Mouse (Mus musculus) myocyte (in vitro differentiated cells): ENCODE data around the gene Chrm4. TPM values are rescaled to one million over a fixed set of nuclear protein-coding genes. Genes with fewer than 3 reads are reported as not detected.
A peak's percentile ranks its signal among the peaks of the same experiment; 100 is the strongest.

Experiments
- H3K27me3 ChIP-seq: one replicate; pipeline ENCODE4 v1.6.1; 2011; ENCODE audit not compliant: control insufficient read depth, insufficient read depth, insufficient read length
- H3K36me3 ChIP-seq: one replicate; pipeline ENCODE4 v1.6.1; 2011; ENCODE audit not compliant: control insufficient read depth, insufficient read depth
- H3K4me2 ChIP-seq: one replicate; pipeline ENCODE4 v1.6.1; 2011; ENCODE audit warnings: low read depth, control low read depth
- H3K4me3 ChIP-seq: one replicate; pipeline ENCODE4 v1.5.1; 2011; ENCODE audit warnings: mild to moderate bottlenecking, control low read depth, moderate library complexity
- H3K79me2 ChIP-seq: one replicate; pipeline ENCODE4 v1.6.1; 2011; ENCODE audit not compliant: control insufficient read depth, insufficient read depth
- H3ac ChIP-seq: one replicate; pipeline ENCODE4 v1.6.1; 2011; ENCODE audit not compliant: control insufficient read depth, insufficient read length
- CEBPB ChIP-seq: IDR thresholded peaks from 2 replicates; pipeline ENCODE4 v1.6.1; 2011; ENCODE audit warnings: mild to moderate bottlenecking, moderate library complexity; ENCODE audit not compliant: poor library complexity, insufficient read depth, severe bottlenecking
- E2F4 ChIP-seq: IDR thresholded peaks from one replicate; pipeline ENCODE4 v1.6.1; 2011; ENCODE audit warnings: mild to moderate bottlenecking, control low read depth, moderate library complexity; ENCODE audit not compliant: insufficient read depth
- MAX ChIP-seq: IDR thresholded peaks from one replicate; pipeline ENCODE4 v1.6.1; 2011; ENCODE audit warnings: low read depth, mild to moderate bottlenecking, control low read depth
- MYOD1 ChIP-seq, 3 experiments: IDR thresholded peaks; one replicate each; pipeline ENCODE4 v1.6.1; 2011; ENCODE audit warnings: control low read depth in 2 of 3, low read depth in 2 of 3, mild to moderate bottlenecking in 2 of 3, moderate library complexity in 1 of 3; ENCODE audit not compliant: insufficient read length in 2 of 3, control insufficient read depth in 1 of 3
- MYOG ChIP-seq, 3 experiments: IDR thresholded peaks; one replicate each; pipeline ENCODE4 v1.6.1; 2011; ENCODE audit warnings: control low read depth in 2 of 3, low read depth in 2 of 3, mild to moderate bottlenecking in 2 of 3; ENCODE audit not compliant: insufficient read length in 2 of 3, control insufficient read depth in 1 of 3, insufficient read depth in 1 of 3
- POLR2A ChIP-seq: IDR thresholded peaks from one replicate; pipeline ENCODE4 v1.6.1; 2011; ENCODE audit warnings: low read depth, mild to moderate bottlenecking, control low read depth, moderate library complexity; ENCODE audit not compliant: insufficient read length
- POLR2AphosphoS2 ChIP-seq: IDR thresholded peaks from one replicate; pipeline ENCODE4 v1.6.1; 2011; ENCODE audit warnings: low read depth, control low read depth; ENCODE audit not compliant: insufficient read length
- REST ChIP-seq: IDR thresholded peaks from one replicate; pipeline ENCODE4 v1.6.1; 2011; ENCODE audit warnings: mild to moderate bottlenecking, control low read depth, moderate library complexity; ENCODE audit not compliant: insufficient read depth, insufficient read length
- SRF ChIP-seq: IDR thresholded peaks from one replicate; pipeline ENCODE4 v1.6.1; 2011; ENCODE audit warnings: low read depth; ENCODE audit not compliant: control insufficient read depth, insufficient read length
- TCF12 ChIP-seq: IDR thresholded peaks from one replicate; pipeline ENCODE4 v1.6.1; 2011; ENCODE audit warnings: mild to moderate bottlenecking, control low read depth; ENCODE audit not compliant: poor library complexity, insufficient read depth, severe bottlenecking
- TCF3 ChIP-seq: IDR thresholded peaks from one replicate; pipeline ENCODE4 v1.6.1; 2011; ENCODE audit warnings: low read depth, control low read depth; ENCODE audit not compliant: insufficient read length
- USF1 ChIP-seq: IDR thresholded peaks from one replicate; pipeline ENCODE4 v1.6.1; 2011; ENCODE audit warnings: low read depth, mild to moderate bottlenecking, control low read depth, moderate library complexity
- polyA plus RNA-seq: library from polyadenylated mRNA; unstranded; fragments of >200 nt; fragmentation: generic; extraction: Trizol; gene quantifications from one replicate; pipeline ENCODE4 v1.2.1, GENCODE M21; 2012; ENCODE audit warnings: missing spikeins

Chrm4 gene
- polyA plus RNA-seq, 1 experiment: 0.64 TPM

- Histone ChIP-seq H3K4me3 (peak overlapping the region; percentile 19), H3K79me2 (peaks cover 43% of the 10 kb centered on the region), H3K36me3 (no peaks in the 10 kb centered on the region), H3K4me2 (peak overlapping the region; percentile 73), H3ac (no peak overlapping the region), H3K27me3 (no peaks in the 10 kb centered on the region)
- TF ChIP-seq MYOD1 (IDR thresholded peaks at IDR 0.05; ENCODE audit: control insufficient read depth in 1 of 3, insufficient read length in 2 of 3, low read depth in 2 of 3) (peak in 1 of 3 experiments; percentile 57), REST (no peak), MAX (no peak), USF1 (no peak), TCF12 (no peak), TCF3 (no peak), CEBPB (0 out of 2 replicates have a peak, but pooled peaks have one; percentile 19), E2F4 (no peak), MYOG (IDR thresholded peaks at IDR 0.05; ENCODE audit: control insufficient read depth in 1 of 3, insufficient read depth in 1 of 3, insufficient read length in 2 of 3, low read depth in 2 of 3) (no peak), SRF (no peak), POLR2A (peak; percentile 36), POLR2AphosphoS2 (no peak)
Observed at GRCm38 (mm10) chr2:91950275-91951085, 23.4 kb downstream of the Chrm4 start.

- Histone ChIP-seq H3K27me3 (no peaks in the 10 kb centered on the region), H3K79me2 (peaks cover 48% of the 10 kb centered on the region), H3ac (no peak overlapping the region), H3K36me3 (no peaks in the 10 kb centered on the region), H3K4me2 (peak overlapping the region; percentile 32), H3K4me3 (no peak overlapping the region)
- TF ChIP-seq POLR2A: no peak
- no peak for TF ChIP-seq USF1
- TF ChIP-seq E2F4: no peak
- TF ChIP-seq MYOG (IDR thresholded peaks at IDR 0.05; ENCODE audit: control insufficient read depth in 1 of 3, insufficient read depth in 1 of 3, insufficient read length in 2 of 3, low read depth in 2 of 3): no peak
- TF ChIP-seq POLR2AphosphoS2: no peak
- no peak for TF ChIP-seq TCF3
- no peak for TF ChIP-seq SRF
- no peak for TF ChIP-seq TCF12
- TF ChIP-seq CEBPB: no peak
- TF ChIP-seq MYOD1 (IDR thresholded peaks at IDR 0.05; ENCODE audit: control insufficient read depth in 1 of 3, insufficient read length in 2 of 3, low read depth in 2 of 3): no peak
- no peak for TF ChIP-seq MAX
- no peak for TF ChIP-seq REST
Observed at GRCm38 (mm10) chr2:91953825-91954224, 26.8 kb downstream of the Chrm4 start.

DNA sequence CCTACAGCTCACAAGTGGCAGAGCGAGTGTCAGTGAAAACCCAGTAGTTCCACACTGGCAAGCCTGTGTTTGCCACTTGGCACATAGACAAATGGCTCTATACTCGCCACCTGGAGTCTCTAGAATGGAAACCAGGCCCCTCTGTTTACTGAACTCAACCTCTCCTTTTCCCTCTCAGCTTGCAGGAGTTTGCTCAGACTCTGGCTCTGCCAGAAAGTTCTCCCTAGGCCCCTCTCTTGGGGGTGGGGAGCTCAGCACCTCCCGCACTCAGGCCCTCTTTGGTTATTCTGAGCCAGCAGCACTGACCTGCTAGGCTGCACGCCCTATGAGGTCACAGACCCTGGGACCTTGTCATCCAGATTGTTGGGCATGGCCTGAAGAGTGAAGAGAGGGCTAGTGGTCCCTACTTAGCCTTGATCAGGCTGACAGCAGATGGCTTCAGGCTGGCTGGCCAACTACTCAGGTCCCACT lies 28.1 kb downstream of the Chrm4 start:
- TF ChIP-seq POLR2A (no peak), USF1 (no peak), MAX (no peak), E2F4 (no peak), MYOD1 (IDR thresholded peaks at IDR 0.05; ENCODE audit: control insufficient read depth in 1 of 3, insufficient read length in 2 of 3, low read depth in 2 of 3) (no peak), MYOG (IDR thresholded peaks at IDR 0.05; ENCODE audit: control insufficient read depth in 1 of 3, insufficient read depth in 1 of 3, insufficient read length in 2 of 3, low read depth in 2 of 3) (no peak), POLR2AphosphoS2 (no peak), REST (no peak), SRF (no peak), TCF3 (no peak), CEBPB (no peak), TCF12 (no peak)
- H3K27me3 ChIP-seq: no peaks in the 10 kb centered on the region
- H3K4me3 ChIP-seq: no peak overlapping the region

GRCm38 (mm10) chr2:91955875-91956274 lies 28.8 kb downstream of the Chrm4 start:
- peaks cover 56% of the 10 kb centered on the region for H3K79me2 ChIP-seq
- no peak for TF ChIP-seq CEBPB
- TF ChIP-seq POLR2AphosphoS2: no peak
- no peak for TF ChIP-seq E2F4
- TF ChIP-seq MYOG (IDR thresholded peaks at IDR 0.05; ENCODE audit: control insufficient read depth in 1 of 3, insufficient read depth in 1 of 3, insufficient read length in 2 of 3, low read depth in 2 of 3): no peak
- no peak for TF ChIP-seq POLR2A
- no peak for TF ChIP-seq USF1
- no peak for TF ChIP-seq TCF3
- TF ChIP-seq TCF12: no peak
- TF ChIP-seq REST: no peak
- no peak for TF ChIP-seq SRF
- no peak for TF ChIP-seq MAX
- no peak for TF ChIP-seq MYOD1 (IDR thresholded peaks at IDR 0.05; ENCODE audit: control insufficient read depth in 1 of 3, insufficient read length in 2 of 3, low read depth in 2 of 3)
- no peaks in the 10 kb centered on the region for H3K36me3 ChIP-seq
- H3K4me3 ChIP-seq: no peak overlapping the region
- H3K27me3 ChIP-seq: no peaks in the 10 kb centered on the region
- no peak overlapping the region for H3ac ChIP-seq
- no peak overlapping the region for H3K4me2 ChIP-seq

More for the DNA sequence above, 28.1 kb downstream of the Chrm4 start:
- H3K79me2 ChIP-seq: peaks cover 50% of the 10 kb centered on the region
- no peak overlapping the region for H3K4me2 ChIP-seq
- H3ac ChIP-seq: no peak overlapping the region
- H3K36me3 ChIP-seq: no peaks in the 10 kb centered on the region
